Mouse (Mus musculus) embryonic fibroblast, embryonic 13.5 days (primary cell): ENCODE data around the gene Bag6.

Source experiments
- CTCF ChIP-seq: IDR thresholded peaks from 2 replicates; pipeline ENCODE4 v1.5.1; 2011; ENCODE audit warnings: mild to moderate bottlenecking, control low read depth, low read length, moderate library complexity, borderline replicate concordance; ENCODE audit not compliant: insufficient read depth
- POLR2A ChIP-seq: IDR thresholded peaks from 2 replicates; pipeline ENCODE4 v1.6.1; 2011; ENCODE audit warnings: low read depth, mild to moderate bottlenecking, control low read depth, low read length, moderate library complexity

- TF ChIP-seq POLR2A, result no peak
- TF ChIP-seq CTCF, result no peak
Measured at GRCm38 (mm10) chr17:35156461-35157200, 21.7 kb downstream of the Bag6 start.
